Mouse (Mus musculus) layer of hippocampus, adult 9-11 months (tissue): ENCODE data around the gene Gm35134.
"Not testable (repeated sequence)": the region's sequence is repeated elsewhere in the genome, so short reads cannot be mapped to it uniquely, and the experiment has no call there.

Source experiments
- DNase-seq: peaks from one replicate; pipeline ENCODE4 v3.0.0; 2022

The Gm35134 gene

DNA sequence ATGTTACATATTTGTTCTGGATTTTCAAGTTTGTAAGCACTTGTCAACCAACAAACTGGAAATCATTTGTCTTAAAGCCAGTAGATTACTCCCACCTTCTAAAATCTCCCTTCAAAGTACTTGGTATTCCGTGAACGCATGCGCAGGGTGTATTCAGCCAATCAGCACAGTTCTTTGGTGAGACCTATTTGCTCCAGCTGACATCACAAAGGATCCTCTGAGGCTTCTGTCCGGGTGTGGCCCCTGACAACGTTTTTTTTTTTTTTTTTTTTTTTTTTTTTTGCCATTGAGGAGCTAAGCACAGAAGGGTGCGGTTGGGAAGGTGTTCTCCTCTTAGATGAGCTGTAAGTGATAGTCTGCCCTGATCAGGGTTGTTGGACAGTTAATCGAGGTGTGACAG lies at the start of gene Gm35134:
Gm35134 (plus strand) TSS at position 301 of the 400 bp plus-strand sequence.
- not testable (repeated sequence) for DNase-seq
